Mouse (Mus musculus): Measurements from ENCODE around the gene Camk1. TPM values are rescaled to one million over a fixed set of nuclear protein-coding genes. Genes with fewer than 3 reads are reported as not detected.

The Camk1 gene
- polyA plus RNA-seq, 1 experiment: 7.7 TPM

GRCm38 (mm10) chr6:113353696-113354095 is 9.9 kb upstream of the Camk1 start:
- H3K9me3 ChIP-seq (replicated peaks; ENCODE audit: control insufficient read depth, insufficient read depth, low read length, poor library complexity, severe bottlenecking): no peaks in the 10 kb centered on the region
- TF ChIP-seq CTCF (IDR thresholded peaks at IDR 0.05; ENCODE audit: low read depth, low read length): no peak
- TF ChIP-seq POLR2A (IDR thresholded peaks at IDR 0.05; ENCODE audit: insufficient read depth, low read length): no peak
- TF ChIP-seq EP300 (IDR thresholded peaks at IDR 0.05; ENCODE audit: insufficient read depth, low read depth, low read length): no peak
- no peak overlapping the region for H3K4me3 ChIP-seq (ENCODE audit: low read depth, low read length)
- no peaks in the 10 kb centered on the region for H3K4me1 ChIP-seq (ENCODE audit: control insufficient read depth, insufficient read depth, low read length)
- H3K27me3 ChIP-seq (ENCODE audit: control insufficient read depth, insufficient read depth, low read length, poor library complexity, severe bottlenecking): no peaks in the 10 kb centered on the region
- H3K36me3 ChIP-seq (ENCODE audit: control insufficient read depth, insufficient read depth, low read length, poor library complexity, severe bottlenecking): no peaks in the 10 kb centered on the region
- no peak overlapping the region for H3K27ac ChIP-seq (ENCODE audit: insufficient read depth, low read length)
- H3K9ac ChIP-seq (ENCODE audit: low read depth, poor library complexity, severe bottlenecking): no peak overlapping the region

- Histone ChIP-seq H3K9ac (ENCODE audit: low read depth, poor library complexity, severe bottlenecking) (no peak overlapping the region), H3K36me3 (ENCODE audit: control insufficient read depth, insufficient read depth, low read length, poor library complexity, severe bottlenecking) (no peaks in the 10 kb centered on the region), H3K27me3 (ENCODE audit: control insufficient read depth, insufficient read depth, low read length, poor library complexity, severe bottlenecking) (no peaks in the 10 kb centered on the region), H3K9me3 (replicated peaks; ENCODE audit: control insufficient read depth, insufficient read depth, low read length, poor library complexity, severe bottlenecking) (no peaks in the 10 kb centered on the region), H3K4me3 (ENCODE audit: low read depth, low read length) (no peak overlapping the region), H3K4me1 (ENCODE audit: control insufficient read depth, insufficient read depth, low read length) (no peaks in the 10 kb centered on the region), H3K27ac (ENCODE audit: insufficient read depth, low read length) (no peak overlapping the region)
- TF ChIP-seq EP300 (IDR thresholded peaks at IDR 0.05; ENCODE audit: insufficient read depth, low read depth, low read length) (no peak), POLR2A (IDR thresholded peaks at IDR 0.05; ENCODE audit: insufficient read depth, low read length) (no peak), CTCF (IDR thresholded peaks at IDR 0.05; ENCODE audit: low read depth, low read length) (no peak)
Observed at GRCm38 (mm10) chr6:113352820-113353219, 9.0 kb upstream of the Camk1 start.

- H3K4me1 ChIP-seq (ENCODE audit: control insufficient read depth, insufficient read depth, low read length): no peaks in the 10 kb centered on the region
- TF ChIP-seq EP300 (IDR thresholded peaks at IDR 0.05; ENCODE audit: insufficient read depth, low read depth, low read length): no peak
- no peak overlapping the region for H3K9ac ChIP-seq (ENCODE audit: low read depth, poor library complexity, severe bottlenecking)
- H3K27ac ChIP-seq (ENCODE audit: insufficient read depth, low read length): no peak overlapping the region
- H3K36me3 ChIP-seq (ENCODE audit: control insufficient read depth, insufficient read depth, low read length, poor library complexity, severe bottlenecking): no peaks in the 10 kb centered on the region
- no peak overlapping the region for H3K4me3 ChIP-seq (ENCODE audit: low read depth, low read length)
- H3K27me3 ChIP-seq (ENCODE audit: control insufficient read depth, insufficient read depth, low read length, poor library complexity, severe bottlenecking): no peaks in the 10 kb centered on the region
- H3K9me3 ChIP-seq (replicated peaks; ENCODE audit: control insufficient read depth, insufficient read depth, low read length, poor library complexity, severe bottlenecking): no peaks in the 10 kb centered on the region
Observed at GRCm38 (mm10) chr6:113351653-113352052, 7.9 kb upstream of the Camk1 start.

GRCm38 (mm10) chr6:113351161-113351560 is 7.4 kb upstream of the Camk1 start:
- TF ChIP-seq EP300 (IDR thresholded peaks at IDR 0.05; ENCODE audit: insufficient read depth, low read depth, low read length) (no peak), POLR2A (IDR thresholded peaks at IDR 0.05; ENCODE audit: insufficient read depth, low read length) (no peak), CTCF (IDR thresholded peaks at IDR 0.05; ENCODE audit: low read depth, low read length) (no peak)
- Histone ChIP-seq H3K9ac (ENCODE audit: low read depth, poor library complexity, severe bottlenecking) (no peak overlapping the region), H3K27me3 (ENCODE audit: control insufficient read depth, insufficient read depth, low read length, poor library complexity, severe bottlenecking) (no peaks in the 10 kb centered on the region), H3K9me3 (replicated peaks; ENCODE audit: control insufficient read depth, insufficient read depth, low read length, poor library complexity, severe bottlenecking) (no peaks in the 10 kb centered on the region), H3K4me1 (ENCODE audit: control insufficient read depth, insufficient read depth, low read length) (no peaks in the 10 kb centered on the region), H3K36me3 (ENCODE audit: control insufficient read depth, insufficient read depth, low read length, poor library complexity, severe bottlenecking) (no peaks in the 10 kb centered on the region), H3K27ac (ENCODE audit: insufficient read depth, low read length) (no peak overlapping the region), H3K4me3 (ENCODE audit: low read depth, low read length) (no peak overlapping the region)

GRCm38 (mm10) chr6:113350538-113350937 is 6.8 kb upstream of the Camk1 start:
- H3K36me3 ChIP-seq (ENCODE audit: control insufficient read depth, insufficient read depth, low read length, poor library complexity, severe bottlenecking): no peaks in the 10 kb centered on the region
- no peaks in the 10 kb centered on the region for H3K9me3 ChIP-seq (replicated peaks; ENCODE audit: control insufficient read depth, insufficient read depth, low read length, poor library complexity, severe bottlenecking)
- no peaks in the 10 kb centered on the region for H3K27me3 ChIP-seq (ENCODE audit: control insufficient read depth, insufficient read depth, low read length, poor library complexity, severe bottlenecking)
- TF ChIP-seq CTCF (IDR thresholded peaks at IDR 0.05; ENCODE audit: low read depth, low read length): no peak
- no peak for TF ChIP-seq EP300 (IDR thresholded peaks at IDR 0.05; ENCODE audit: insufficient read depth, low read depth, low read length)
- TF ChIP-seq POLR2A (IDR thresholded peaks at IDR 0.05; ENCODE audit: insufficient read depth, low read length): no peak
- no peaks in the 10 kb centered on the region for H3K4me1 ChIP-seq (ENCODE audit: control insufficient read depth, insufficient read depth, low read length)
- no peak overlapping the region for H3K9ac ChIP-seq (ENCODE audit: low read depth, poor library complexity, severe bottlenecking)
- 0 out of 2 replicates have a peak overlapping the region, but pooled peaks have one; percentile 20 for H3K27ac ChIP-seq (ENCODE audit: insufficient read depth, low read length)
- no peak overlapping the region for H3K4me3 ChIP-seq (ENCODE audit: low read depth, low read length)

- H3K27me3 ChIP-seq (ENCODE audit: control insufficient read depth, insufficient read depth, low read length, poor library complexity, severe bottlenecking): no peaks in the 10 kb centered on the region
- H3K36me3 ChIP-seq (ENCODE audit: control insufficient read depth, insufficient read depth, low read length, poor library complexity, severe bottlenecking): no peaks in the 10 kb centered on the region
- no peak overlapping the region for H3K27ac ChIP-seq (ENCODE audit: insufficient read depth, low read length)
- H3K4me1 ChIP-seq (ENCODE audit: control insufficient read depth, insufficient read depth, low read length): no peaks in the 10 kb centered on the region
- H3K9ac ChIP-seq (ENCODE audit: low read depth, poor library complexity, severe bottlenecking): no peak overlapping the region
- H3K4me3 ChIP-seq (ENCODE audit: low read depth, low read length): no peak overlapping the region
- TF ChIP-seq EP300 (IDR thresholded peaks at IDR 0.05; ENCODE audit: insufficient read depth, low read depth, low read length) (no peak), POLR2A (IDR thresholded peaks at IDR 0.05; ENCODE audit: insufficient read depth, low read length) (no peak), CTCF (IDR thresholded peaks at IDR 0.05; ENCODE audit: low read depth, low read length) (no peak)
- H3K9me3 ChIP-seq (replicated peaks; ENCODE audit: control insufficient read depth, insufficient read depth, low read length, poor library complexity, severe bottlenecking): no peaks in the 10 kb centered on the region
Observed at GRCm38 (mm10) chr6:113346897-113347296, 3.1 kb upstream of the Camk1 start.
